Mouse (Mus musculus) right cerebral cortex, postnatal 25 days (tissue): ENCODE data around the gene Cdk5.

ENCODE experiments used
- DNase-seq: peaks from one replicate; pipeline ENCODE4 v3.0.0; 2022

Gene Cdk5

DNA sequence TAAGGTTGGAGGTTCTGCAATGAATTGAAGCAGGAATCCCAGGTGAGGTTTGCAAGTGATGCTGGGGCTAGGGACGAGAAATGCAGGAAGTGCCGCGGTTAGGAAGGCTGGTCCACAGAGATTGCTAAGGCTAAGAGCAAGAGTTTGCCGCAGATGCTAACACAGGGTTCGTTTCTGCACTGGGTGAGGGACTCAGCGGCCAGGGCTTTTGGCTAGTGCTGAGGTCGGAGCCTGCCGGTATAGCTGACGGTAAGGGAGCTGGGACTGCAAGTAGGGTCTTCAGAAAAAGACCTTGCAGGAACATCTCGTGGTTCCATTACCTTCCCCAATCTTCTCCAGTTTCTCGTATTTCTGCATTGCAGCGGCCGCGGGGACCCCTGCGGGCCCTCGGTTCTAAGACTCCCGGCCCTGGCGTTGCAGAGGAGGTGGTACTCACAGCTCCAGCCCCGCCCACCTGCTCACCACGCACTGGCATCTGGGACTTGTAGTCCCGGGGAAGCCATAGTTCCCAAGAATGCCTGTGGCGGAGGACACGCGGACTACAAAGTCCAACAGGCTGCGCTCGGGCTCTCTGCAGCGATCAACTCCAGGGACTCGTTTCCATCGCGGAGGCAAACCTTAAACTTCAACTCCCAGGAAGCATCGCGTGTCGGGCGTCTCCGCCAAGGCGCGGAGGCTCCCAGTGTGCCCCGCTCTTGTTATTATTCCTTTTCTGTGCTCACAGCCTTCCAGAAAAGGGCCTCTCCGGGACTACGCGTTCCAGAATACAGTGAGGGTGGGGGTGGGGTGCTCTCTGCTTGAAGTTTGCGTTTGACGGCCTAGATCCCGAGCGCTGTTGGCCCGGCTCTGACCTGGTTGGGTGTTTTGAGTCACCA lies at the start of gene Cdk5, which contains the start of gene Slc4a2:
TSS of gene Cdk5 (minus strand) at position 402 of the 875 bp plus-strand sequence.
TSS of gene Slc4a2 (plus strand) at position 709 of the 875 bp plus-strand sequence.
- peak; percentile 99 for DNase-seq

DNA sequence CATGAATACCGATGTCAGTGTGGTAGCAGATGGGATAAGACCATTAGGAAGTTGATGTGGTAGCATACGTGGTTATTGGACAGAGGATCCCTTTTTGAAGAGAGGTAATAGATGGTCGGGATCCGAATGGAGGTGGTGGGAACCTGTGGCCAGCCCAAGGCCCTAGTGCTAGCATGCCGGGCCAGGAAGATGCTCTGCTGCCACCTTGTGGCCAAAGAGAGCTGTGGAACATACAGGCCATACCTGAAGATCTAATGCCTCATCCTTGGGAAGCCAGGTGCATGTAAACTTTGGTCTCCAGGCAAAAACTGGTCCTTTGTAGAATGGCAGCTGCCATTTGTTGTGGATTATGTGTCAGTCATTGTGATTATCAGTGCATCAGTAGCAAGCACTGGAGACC lies 47.3 kb upstream of the Cdk5 start:
- peak; percentile 69 for DNase-seq

DNA sequence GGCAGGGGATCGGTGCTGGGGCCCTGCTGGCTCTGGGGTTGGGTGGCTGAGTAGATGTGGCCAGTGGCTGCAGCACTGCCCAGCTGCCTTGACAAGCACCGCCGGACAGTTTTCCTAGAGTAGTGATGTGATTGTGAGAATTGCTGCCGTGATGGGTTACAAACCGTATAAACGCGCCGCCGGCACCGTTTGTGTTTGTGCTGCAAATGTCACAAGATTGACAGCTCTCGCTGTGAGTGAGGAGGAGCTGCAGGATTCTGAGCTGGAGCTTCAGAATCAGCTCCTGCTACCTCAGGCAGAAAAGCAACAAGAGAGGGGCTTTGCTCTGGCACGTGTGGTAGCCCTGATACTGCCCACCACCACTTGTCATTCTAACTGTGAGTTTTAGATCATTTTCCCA lies 43.4 kb upstream of the Cdk5 start:
- no peak for DNase-seq

DNA sequence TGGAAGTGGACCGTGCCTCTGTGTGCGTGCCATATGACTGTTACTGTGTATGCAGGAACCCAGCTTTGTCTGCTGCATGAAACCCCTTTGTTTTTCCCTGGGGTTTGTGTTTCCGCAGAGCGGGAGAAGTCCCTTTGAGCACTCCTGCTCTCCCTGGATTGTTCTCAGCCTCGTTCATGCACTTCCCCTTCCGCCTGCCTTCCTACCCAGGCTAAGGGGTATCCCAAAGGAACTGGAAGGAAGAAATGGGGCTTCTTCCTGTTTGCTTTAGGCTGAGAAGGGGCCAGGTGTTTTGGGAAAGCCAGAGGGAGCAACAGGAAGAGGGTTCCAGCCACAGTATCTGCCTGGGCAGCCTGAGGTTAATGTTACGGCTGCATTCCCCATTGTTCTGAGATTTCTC lies 32.3 kb upstream of the Cdk5 start:
- no peak for DNase-seq

DNA sequence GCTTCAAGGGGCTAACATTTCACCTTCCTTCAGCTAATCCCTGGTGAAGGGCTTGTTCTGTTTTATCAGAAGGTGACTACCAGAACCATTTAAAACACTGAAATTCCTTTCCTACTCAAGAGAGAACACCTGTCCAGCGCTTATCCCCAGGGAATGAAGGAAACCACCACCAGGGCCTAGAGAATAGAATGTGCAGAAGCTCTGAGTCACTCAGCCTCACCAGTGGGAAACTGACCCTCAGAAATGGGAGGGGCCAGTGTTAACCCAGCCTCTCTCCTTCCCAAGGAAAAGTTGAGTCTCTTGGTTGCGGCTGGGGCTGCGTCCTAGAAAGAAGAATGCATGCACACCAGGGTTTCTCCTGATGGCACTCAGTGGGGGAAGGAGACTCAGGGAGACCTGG lies 31.7 kb upstream of the Cdk5 start:
- no peak for DNase-seq

DNA sequence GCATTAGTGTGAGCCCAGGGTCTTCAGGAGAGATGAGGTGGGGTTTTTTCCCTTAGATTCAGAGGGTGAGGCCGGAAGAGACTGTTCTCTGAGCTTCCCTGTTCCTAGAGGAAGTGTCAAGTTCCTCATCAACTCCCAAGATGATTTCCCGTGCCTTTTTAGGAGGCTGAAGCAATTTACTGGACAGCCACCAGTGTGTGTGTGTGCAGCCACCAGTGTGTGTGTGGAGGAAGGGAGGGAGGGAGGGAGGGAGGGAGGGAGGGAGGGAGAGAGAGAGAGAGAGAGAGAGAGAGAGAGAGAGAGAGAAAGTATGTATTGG lies 30.6 kb upstream of the Cdk5 start:
- no peak for DNase-seq

DNA sequence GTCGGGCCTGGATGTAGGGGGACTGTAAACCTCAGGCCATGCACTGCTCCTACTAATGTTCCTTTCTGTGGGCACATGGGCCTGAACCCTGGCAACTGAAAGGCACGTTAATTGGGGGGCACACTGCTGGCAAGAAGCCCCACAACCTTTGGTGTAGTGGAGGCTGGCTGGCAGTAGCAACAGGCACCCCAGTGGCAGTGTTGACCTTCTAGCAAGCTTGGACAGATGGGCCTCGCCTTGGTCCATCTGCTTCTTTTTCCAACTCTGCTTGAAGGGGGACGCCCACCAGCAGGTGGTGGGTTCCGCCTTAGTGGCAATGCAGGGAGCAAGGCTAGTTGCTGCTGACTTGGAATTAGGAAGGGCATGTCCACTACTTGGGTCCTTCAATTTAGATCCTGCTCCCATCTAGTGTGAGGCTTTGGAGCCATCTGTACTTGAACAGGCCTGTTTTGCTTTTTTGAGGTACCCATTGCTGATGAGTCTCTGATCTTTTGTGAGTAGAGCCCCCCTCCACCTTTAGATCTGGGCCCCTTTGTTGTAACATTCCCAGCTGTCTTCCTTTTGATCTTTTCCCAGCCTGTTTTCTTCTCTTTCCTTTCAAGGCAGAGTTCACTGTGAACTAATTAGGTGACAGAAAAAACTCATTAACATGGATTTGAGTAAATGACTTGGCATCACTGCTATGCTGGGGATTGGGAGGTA lies 30.1 kb upstream of the Cdk5 start:
- DNase-seq = no peak

DNA sequence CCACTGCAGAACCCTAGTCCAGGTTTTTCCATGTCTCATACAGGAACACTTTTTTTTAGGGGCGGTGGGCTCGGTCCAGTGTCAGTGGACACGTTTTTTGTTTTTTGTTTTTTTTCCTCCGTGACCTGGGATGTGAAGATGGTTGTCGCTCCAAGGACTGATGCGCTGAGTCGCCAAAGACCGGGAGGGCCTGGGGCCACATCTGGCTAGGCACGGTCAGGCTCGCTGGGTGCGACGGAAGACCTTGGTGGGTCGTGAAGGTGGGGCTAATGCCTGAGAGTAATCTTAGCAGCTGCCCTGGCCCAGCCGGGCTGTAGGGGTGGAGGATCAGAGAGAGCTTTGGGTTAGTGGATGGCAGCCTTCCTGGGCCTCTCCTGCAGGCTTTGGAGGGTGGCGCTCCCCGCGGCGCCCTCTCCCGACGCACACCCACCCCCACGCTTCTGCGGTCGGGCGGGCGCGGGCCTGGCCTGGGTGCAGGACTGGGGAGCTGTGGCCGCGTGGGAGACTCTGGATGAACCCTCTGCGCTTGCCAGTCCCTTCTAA lies 29.4 kb upstream of the Cdk5 start:
- peak; percentile 45 for DNase-seq

DNA sequence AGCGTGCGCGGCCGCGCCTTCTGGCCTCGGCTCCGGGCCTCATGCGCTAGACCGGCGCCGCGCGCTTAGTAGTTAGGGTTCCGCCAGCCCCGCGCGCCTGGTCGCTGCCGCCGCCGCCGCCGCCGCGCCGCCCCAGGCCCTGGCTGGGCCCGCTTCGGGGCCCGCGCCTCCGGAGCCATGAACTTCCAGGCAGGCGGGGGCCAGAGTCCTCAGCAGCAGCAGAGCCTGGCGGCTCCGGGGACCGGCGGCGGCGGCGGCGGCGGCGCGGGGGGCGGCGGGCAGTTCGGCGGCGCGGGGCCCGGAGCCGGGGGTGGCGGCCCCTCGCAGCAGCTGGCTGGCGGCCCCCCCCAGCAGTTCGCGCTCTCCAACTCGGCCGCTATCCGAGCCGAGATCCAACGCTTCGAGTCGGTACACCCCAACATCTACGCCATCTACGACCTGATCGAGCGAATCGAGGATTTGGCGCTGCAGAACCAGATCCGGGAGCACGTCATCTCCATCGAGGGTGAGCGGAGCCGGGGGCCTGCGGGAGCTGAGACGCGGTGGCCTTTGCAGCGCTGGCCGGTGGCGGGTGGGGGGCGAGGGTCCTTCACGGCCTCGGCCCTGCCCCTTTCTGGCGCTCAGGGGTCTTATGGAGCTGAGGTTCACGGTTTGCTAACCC lies 28.8 kb upstream of the Cdk5 start, which contains the start of gene Agap3:
TSS of gene Agap3 (plus strand) at position 148 of the 661 bp plus-strand sequence.
- peak; percentile 52 for DNase-seq

DNA sequence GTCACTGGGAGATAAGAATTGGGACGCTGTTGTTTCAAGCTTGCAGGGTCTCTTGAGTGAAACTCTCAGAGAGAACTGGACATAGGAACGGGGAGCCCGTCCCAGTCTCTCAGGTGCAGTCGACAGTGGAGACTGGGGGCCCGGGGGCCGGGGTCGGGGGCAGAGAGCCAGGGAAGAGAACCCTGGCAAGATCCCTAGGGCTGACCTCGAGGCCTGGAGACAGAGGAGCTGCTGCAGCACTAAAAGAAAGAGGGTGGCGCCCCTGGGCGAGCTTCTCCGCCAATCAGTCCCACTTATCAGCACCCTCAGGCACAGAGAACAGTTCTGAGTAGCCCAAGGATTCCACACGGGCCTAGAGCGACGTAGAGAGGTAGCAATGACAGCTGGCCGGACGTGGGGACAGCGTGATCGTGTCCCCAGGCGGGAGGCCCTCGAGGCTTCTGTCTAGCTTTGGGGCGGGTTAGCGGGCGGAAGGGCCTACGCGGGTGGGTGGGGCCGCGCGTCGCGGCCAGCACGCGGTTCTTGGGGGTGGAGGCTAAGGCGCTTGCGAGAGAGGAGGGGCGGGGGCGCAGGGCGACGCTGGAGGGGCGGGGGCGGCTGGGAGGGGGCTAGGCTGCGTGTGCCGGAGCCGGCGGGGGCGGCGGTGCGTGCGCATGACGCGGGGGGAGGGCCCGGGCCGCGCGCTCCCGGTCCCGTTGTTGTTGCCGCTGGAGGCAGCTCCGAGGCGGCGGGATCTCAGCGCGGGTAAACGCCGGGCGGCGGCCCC lies 28.1 kb upstream of the Cdk5 start:
- DNase-seq = peak; percentile 88

DNA sequence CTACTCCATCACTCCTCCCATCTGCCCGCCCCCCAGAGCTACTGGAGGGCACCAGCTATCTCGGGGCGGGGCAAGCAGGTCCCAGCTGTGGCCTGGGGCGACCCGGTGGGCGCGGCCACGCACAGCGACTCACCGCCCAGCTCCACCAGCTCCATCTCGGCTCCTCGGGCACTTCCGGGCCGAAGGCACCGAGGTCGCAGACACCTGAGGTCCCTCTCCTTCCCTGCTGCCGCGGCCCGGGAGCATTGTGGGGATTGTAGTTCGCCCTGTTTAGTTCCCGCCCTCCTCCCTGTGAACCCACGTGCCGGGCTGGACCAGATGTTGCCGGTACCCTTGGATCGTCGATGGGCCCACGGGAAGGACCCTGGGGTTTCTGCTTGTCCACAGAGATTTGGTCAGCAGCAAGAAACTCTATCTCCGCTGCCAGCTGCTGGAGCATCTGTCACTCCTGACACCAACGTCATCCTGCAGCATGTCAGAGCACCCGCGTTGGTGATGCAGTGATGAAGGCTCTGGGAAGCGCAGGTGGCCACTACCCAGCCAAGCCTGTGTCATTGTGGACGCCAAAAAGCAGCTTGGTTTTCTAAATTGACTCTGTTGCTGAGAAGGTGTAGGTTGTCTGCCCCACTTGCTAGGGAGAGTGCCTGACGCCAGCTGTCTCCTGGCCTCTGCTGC lies 24.4 kb upstream of the Cdk5 start, which contains the start of gene Tmub1:
TSS of gene Tmub1 (minus strand) at position 231 of the 675 bp plus-strand sequence.
- DNase-seq = peak; percentile 89

DNA sequence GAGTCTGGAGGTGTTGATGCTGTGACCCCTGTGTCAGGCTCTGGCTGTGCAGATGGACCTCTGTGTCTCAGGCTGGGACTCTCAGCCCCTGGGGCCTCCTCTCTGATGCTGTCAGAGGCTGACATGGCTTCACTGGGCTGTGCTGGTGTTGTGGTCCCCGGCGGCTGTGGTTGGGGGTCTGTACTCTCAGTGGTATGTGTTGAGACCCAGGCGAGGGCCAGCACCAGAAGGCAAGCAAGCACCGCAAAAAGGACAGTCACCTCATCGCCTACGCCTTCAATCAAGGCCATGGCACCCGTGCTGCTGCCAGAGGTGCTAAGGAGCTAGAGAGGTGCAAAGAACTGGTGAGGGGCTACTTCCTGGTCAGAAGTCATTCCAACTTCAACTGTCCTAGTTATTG lies 23.3 kb upstream of the Cdk5 start:
- DNase-seq = no peak

DNA sequence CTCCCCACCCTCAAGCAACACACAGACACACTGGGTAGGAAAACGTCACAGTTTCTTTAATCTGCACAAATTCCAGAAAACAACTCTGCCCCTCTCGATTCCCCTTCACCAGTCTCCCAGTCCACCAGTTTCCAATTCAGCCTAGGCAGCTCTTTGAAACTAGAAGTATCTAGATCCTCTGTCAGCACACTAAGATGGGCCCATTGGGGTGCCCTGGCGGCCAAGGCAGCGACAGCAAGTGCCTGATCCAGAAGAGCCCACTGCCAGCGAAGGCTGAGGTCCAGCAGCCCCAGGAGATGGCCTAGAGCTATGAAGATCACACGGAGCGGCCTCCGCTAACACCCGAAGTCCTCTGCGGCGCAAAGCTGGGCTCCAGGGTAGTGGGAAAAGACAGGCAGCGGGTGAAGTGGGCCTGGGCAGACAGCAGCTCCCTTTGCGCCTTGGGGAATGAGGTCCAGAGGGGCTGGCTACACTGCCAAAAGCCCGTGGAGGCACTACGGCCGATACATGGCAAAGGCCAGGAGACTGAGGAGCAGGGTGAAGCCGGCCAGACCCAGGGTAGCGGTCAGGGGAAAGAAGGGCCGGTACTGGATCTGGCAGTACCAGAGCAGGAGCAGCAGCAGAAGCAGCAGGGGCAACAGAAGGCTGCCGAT lies 22.2 kb upstream of the Cdk5 start:
- no peak for DNase-seq

DNA sequence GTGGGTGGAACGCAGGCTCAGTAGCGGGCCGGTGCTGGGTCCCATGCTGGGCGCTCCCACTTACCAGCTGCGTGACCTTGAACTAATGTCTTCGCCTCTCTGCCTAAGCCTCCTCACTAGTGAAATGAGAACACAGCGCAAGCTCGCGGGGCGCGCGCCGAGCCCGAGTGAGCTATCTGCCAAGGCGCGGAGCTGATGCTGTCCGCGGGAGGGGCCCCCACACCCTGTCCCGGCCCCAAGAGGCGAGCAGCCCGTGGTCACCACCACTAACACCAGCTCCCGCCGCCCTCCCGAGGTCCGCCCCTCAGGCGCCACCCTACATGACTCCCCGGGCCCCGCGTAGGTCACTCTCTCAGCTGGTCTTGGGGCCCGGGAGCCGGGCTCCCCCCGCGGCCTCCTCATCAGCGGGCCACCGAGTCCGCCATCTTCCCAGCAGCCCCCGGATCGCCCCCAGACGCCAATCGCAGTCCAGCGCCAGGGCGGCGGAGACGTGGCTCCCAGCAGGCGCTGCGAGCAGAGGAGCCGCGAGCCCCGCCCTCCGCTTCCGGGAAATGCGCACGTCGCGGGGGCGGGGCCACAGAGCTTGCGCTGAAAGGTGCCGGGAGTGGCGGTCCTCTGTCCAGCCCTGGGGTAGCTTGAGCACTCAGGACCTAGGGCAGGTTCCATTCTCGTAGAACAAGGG lies 21.6 kb upstream of the Cdk5 start, which contains the start of gene Fastk:
TSS of gene Fastk (minus strand) at position 542 of the 682 bp plus-strand sequence.
- peak; percentile 96 for DNase-seq

DNA sequence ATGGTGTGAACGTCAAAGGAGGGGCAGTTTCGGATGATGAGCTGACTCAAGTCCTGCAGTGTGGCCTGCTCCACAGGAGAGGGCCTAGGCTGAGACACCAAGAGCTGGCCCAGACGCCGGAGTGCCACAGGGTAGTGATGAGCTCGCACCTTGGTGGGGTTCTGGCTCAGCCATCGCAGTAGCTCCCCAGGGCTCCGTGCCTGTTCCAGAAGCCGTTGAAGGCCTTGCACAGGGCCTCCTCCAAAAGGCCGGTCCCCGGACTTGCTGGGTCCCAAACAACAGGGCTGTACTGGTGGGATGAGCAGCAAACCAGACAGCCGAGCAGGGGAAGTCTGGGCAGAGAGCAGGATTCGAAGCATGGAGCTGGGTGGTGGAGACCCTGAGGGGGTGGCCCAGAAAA lies 20.6 kb upstream of the Cdk5 start:
- no peak for DNase-seq

DNA sequence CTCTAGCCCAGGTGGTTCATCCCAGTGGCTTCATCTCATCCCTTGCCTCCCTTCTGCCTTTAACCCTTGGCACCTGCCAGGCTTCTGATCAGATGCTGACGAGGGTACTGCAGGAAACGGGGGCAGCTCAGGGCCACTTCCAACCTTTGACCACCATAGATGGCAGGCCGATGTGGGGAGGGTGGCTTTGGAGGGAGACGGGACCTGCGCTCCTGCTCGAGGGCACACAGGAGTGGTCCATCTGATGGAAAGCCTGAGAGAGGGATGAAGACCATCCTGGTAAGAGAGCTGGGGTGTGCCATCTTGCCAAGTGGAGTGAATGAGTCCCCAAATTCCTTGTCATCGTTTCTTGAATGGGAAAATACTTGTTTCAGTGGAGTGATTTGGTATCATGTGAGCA lies 19.9 kb upstream of the Cdk5 start:
- DNase-seq = no peak

DNA sequence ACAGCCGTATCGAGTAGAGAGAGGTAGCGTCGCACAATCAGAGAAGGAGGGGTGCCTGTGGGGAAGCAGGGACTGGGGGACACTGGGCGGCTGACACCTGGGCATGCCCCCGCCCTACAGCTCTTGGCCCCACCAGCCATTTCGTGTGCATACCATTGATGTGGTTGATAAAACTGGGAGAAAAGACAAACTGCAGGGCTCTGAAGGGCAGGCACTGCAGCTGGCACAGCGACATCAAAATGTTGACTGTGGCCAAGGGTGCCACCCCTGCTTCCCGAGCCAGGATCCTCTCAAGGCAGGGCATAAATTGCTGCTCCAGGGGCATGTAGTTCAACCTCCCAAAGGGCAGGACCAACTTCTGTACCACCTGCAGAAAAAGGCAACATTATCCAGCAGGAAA lies 18.7 kb upstream of the Cdk5 start:
- DNase-seq = no peak

DNA sequence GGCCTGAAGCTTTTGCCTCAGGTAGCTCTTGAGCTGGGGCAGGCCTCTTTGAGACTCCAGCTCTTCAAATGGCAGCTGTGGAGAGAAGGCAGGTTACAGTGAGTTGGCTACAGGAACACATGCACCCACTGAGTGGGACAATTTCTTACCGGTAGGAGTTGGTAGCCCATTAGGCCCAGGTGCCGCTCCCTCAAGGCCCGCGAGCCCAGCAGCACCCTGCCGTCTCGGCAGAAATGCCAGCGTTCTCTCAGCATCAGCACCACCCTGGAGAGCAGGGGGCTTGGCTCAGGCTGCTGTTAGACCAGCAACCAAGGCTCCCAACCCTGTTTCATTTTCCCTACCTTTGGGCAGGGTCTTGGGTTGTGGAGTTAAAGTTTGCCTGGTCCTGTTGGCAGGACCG lies 17.9 kb upstream of the Cdk5 start:
- DNase-seq = no peak

DNA sequence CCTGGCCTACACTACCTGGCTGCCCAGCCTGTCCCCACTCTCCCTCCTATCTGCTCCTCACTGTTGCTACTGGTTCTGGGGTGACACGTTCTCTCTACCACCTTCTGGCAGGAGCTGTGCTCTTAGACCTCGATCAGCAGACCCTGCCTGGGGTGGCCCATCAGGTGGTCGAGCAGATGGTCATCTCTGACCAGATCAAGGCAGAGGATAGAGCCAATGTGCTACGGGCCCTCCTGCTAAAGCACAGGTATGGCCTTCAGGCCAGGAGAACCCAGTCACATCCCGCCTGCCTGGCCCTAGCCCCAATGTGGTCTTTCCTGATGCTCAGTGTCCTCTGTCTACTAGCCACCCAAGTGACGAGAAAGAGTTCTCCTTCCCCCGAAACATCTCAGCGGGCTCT lies 10.7 kb upstream of the Cdk5 start:
- no peak for DNase-seq

DNA sequence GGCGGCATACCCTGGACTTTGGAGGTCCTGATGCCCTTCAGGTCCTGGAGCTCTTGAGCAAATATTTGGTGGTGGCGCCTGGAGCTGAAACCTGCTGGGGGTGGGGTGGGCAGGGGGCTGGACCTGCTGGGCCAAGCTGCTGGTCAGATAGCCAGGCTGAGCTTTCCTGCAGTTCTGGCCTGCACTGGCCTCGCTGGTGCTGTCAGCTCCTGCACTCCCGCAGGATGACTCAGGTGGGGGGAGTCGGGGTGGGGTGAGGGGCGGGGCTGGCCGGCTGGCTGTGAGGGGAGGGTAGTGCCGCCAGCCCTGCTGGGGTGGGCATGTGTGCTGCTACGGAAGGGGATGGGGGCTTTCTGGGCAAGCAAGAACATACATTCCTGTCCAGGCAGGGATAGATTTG lies 5.3 kb upstream of the Cdk5 start:
- no peak for DNase-seq

DNA sequence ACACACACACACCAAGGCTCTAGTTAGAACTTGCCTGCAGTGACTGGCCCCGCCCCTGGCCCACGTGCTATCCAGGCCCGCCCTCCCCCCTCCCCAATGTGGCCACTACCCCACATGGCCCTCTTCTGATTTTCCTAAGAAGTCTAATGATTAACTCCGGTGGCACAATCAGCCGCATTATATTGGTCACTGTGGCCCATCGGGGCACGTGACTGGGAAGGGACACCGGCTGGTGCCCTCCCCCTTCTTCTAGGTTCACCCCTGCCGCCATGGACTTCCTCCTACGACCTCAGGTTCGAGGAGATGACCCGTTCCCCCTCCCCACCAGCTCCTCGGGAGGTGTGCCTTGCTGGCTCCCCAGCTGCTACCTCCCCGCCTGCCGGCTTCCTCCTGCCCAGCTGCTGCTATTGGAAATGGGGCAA lies 4.7 kb upstream of the Cdk5 start:
- DNase-seq = no peak
